Mouse (Mus musculus) adrenal gland, postnatal 4 days (tissue): ENCODE data around the gene Oat. TPM values are rescaled to one million over a fixed set of nuclear protein-coding genes. Genes with fewer than 3 reads are reported as not detected.

ENCODE experiments used
- DNase-seq, 2 experiments: peaks; one replicate each; pipeline ENCODE4 v3.0.0; 2021 to 2022; ENCODE audit warnings: low spot score in 2 of 2, mixed read lengths in 2 of 2
- total RNA-seq, 2 experiments: library from RNA; stranded (reverse); gene quantifications; 2 replicates each; pipeline ENCODE4 v1.2.3; 2021

Gene Oat
- total RNA-seq, 2 experiments from 2014 or later: 86.9 to 88.4 TPM

DNA sequence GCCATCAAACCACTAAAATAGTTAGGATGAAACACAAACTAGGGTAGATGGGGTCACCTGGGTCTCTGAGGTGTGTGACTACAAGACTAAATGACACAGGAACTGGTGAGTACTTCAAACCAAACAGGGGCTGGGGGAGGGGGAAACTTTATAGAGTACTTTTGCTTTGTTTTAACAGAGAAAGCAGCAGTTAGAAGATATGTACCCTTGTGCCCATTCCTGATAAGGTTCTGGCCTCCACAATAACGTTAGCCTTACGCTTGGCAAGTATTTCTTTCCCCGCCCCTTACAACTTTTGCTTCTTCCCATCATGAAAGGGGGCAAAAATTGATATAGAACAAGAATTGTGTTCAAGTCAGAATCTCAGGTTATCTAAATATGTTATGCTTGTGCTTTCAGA, 19.6 kb upstream of the Oat start:
- DNase-seq: no peak

DNA sequence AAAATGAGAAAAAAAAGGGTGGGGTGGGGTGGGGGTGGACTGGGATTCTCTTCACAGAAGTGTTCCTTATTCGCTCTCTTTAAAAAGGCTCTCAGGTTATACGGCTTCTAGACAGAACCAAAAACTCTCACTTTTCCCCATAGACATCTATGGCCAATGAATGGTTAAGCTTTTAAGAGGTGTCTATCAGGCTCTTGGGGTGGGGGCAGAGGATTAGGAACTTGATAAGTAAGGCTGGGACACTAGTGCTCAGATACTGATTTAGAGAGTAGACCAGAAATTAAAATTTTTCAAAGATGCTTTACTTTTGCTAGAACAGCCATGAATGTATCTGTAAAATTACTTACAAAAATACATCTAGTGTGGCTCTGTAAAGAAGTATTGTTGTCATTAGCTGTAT, 18.1 kb upstream of the Oat start:
- no peak for DNase-seq

DNA sequence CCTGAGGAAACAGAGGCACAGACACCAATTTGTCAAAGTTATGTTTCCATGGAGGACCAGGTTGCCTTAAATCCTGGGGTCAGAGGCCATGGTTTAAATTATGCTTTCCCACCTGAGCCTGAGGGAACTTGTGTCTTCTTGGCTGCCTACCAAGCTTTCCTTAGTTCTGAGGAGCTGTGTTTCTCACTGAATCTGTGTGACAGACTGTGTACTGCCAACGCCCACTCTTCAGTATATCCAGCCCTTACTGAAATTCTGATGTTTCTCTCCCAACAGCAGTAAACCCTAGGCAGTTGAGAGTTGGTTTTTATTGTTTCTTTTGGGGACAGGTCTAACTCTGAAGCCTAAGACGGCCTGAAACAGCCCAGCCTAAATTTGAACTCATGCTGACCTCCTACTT, 17.6 kb upstream of the Oat start:
- no peak for DNase-seq

DNA sequence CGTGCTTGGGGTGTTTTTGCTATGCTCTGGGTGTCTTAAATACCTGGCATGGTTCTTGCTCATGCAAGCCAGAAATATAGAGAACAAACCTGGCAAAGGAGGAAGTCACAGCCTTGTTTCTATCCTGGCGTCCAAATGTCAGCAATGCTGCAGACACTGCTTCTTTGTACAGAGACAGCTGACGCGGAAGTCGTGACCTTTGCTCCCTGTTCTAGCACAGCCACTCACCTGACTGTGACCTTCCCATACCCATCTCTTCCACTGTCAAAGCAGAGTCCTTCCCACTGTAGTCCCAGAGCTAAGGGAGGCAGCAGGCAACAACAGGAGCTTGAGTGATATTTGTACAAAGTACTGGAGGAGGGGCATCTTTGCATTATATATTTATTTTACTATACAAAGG, 13.4 kb upstream of the Oat start:
- no peak for DNase-seq

DNA sequence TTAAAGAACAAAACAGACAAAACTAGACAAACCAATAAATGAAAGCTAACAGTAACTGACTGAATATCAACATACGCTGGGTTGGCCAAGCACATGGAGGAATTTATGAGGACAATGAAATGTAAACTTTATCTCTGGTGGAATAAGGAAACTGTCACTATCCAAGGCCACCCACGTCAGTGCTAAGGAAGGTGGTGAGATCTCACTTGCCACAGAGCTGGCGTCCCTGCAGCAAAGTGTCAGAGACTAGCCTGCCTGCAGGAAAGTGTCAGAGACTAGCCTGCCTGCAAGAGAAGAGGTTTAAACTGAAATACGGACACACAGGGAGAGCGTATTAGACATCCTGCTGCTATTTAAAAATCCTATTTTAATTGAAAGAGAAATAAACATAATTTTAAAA, 11.0 kb upstream of the Oat start:
- DNase-seq: no peak

DNA sequence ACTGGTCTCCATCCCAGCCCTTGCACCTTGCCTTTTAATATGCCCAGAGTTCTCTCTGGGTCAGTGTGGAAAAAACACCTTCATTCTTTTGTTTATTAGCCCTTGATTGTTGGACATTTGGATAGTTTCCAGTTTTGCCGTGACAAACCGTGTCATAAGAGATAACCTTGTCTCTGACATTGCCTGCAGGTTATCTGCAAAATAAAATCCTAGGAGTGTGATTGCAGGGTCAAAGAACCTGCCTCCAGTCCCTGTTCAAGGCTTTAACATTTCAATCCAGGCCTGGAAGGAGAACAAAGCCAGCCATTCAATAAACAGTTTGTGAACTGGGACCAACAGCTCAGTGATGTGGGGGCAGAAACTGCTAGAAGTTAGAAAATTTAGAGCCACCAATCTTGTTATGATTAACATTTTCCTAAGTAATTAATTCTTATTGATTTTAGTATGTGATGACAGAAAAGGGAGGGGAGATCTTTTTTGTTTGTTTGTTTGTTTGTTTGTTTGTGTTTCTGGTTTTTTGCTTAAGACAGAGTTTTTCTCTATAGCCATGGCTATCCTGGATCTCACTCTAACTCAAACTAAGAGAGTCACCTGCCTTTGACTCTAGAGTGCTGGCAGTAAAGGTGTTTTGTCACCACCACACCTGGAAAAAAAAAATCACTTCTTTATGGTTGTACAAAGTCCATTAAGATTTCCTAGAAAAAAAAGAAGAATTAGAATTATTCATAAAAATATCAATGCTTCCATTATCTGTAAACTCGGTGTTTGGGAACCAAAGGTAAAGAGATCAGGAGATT, 9.7 kb upstream of the Oat start:
- no peak for DNase-seq

DNA sequence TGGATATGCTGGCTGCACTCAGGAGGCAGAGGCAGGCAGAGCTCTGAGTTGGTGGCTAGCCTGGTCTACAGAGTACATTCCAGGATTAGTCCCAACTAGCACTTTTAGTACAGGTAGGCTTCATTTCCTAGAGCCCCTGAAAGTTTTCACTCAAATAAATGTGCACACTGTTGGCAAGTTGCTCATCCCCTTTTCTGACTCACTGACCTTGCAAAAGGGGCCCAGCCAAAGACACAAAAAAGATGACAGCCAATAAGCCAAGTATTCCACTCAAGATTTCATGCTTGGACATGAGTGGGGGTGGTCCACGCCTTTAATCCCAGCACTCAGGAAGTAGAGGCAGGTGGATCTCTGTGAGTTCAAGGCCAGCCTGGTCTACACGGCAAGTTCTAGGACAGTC, 5.2 kb upstream of the Oat start:
- no peak for DNase-seq

DNA sequence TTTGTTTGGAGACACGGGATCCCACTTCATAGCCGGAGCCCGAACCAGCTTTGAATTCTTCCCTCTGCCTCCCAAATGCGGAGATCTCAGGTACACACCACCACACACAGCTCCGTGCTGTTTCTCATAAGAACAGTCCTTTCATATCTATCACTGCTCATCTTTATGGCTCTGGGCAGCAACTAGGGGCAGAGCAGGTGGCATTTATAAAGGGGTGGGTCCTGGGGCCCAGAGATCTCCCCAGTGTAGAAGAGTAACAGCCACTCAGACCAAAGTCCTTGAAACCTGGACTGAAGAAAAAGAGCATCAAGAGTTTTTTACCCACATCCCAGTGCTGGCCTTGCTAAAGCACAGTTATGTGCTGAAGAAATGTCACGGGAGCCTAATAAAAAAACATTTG, 4.3 kb upstream of the Oat start:
- DNase-seq: no peak

DNA sequence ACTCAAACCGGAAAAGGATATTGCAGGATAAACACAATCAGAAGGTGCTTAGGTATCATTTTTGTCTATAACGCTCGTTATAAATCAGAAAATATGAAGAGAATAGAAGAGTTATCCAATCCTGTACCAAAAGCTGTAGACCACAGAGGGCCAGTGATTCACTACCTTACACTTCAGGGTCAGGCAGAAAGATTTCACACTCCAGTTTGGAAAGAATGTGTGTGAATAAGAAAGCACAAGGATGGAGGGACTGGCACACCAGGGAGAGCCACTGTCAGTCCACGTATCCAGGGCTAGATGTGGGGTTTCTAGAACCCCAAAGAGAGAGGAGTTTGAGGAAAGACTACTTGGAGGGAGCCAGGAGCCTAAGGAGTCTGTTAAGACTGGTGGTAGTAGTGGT, 693 bp upstream of the Oat start:
- no peak for DNase-seq

DNA sequence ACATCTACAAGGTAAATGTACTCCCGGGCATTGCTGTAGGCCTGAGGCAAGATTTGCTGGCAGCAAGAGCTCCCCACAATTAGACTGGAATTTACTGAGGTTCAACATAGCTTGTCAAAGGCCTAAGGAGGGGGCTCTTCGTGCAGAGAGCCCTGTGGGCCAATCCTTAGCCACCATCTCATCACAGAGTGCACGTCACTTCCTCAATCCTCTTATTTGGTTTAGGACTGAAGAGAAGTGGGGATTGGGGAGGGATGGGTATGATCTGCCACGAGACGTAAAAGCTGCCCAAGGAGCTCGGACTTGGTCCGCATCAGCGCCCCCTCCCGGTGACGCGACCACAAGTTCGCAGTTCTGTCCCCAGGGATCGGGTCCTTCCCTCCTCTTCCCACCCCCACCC, 575 bp downstream of the Oat start:
- peak; percentile 53 to 66 for DNase-seq

DNA sequence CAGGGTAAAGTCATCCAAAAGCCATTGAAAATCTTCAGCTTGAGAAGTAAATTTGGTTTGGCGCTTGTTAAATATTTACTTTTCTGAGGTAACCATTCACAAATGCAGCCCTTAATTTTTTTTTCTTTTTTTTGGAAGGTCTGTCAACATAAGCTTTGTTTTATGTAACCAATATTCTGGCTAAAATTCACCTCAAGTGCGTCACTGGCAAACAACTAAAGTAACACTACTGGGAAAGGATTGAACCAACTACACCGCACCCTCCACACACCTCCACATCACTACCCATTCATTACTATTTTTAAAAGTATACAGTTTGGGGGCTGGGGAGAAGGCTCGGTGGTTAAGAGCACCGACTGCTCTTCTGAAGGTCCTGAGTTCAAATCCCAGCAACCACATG, 1.6 kb downstream of the Oat start:
- DNase-seq: no peak

DNA sequence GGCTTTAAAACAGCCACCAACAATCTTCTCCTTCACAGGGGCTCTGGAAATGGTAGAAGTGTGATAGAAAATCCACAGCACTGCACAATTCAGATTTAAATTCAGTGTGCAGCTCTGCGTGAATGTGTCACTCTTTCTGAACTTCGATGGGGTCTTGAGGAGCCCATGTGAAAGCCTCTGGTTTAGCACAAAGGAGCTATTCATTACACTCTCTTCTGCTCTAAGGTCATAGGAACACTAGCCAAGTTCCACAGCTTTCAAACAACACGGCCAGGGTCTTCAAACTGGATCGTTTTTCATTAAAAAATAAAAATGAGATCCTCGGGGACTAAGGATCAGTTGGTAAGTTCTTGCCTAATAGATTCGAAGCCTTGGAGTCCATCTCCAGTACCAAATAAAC, 3.0 kb downstream of the Oat start:
- DNase-seq: no peak

DNA sequence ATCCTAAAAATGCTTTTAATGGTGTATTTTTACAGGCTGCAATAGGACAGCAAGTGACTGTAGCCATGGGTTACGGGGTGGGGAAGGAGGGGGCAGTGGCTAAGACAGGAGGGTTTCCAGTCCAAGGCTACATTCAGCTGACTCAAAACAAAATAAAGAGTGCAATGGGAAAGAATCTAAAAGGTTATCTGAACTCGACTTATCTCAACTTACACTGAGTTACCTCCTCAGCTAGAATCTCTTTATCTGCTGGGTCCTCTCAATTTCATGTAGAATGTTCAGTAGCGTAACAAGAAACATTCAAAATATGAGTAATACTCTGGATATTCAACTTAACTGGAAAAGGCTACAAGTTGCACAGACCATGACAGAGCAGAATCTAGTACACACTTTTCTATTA, 3.5 kb downstream of the Oat start:
- no peak for DNase-seq

DNA sequence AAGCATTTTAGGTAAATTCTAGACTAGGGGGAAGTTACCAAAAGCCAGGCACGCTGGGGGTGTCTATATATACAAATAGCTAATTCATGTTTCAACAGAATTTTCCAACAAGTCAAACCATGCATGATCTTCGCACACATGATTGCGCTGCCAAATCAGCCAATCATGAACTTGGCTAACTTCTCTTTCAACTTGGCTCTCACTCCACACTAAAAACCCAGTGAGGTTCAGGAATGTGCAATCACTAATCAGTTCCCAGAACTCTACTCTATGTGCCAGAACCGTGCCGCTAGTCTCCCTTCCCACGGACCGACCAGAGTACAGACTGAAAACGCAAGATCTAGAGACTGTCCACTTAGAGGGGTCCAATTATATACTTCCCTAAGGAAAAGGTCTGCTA, 4.7 kb downstream of the Oat start:
- no peak for DNase-seq

DNA sequence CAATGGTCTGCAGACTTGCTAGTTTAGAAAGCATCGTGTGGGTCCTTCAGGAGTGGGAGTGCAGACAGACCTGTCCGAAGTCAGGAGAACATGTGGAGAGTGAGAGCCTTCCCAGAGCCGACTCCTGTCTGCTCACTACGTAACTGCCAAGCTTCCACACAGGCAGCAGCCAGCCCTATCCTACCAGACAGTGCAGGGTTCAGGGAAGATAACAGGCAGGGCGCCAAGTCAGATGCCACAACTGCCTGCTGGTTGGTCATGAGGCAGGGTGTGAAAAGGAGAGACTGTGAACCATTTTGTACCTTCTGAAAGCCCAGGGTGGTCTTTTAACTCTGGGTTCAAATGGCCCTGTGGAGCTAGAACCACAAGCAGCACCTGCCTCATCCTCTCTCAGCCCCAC, 6.1 kb downstream of the Oat start:
- no peak for DNase-seq

DNA sequence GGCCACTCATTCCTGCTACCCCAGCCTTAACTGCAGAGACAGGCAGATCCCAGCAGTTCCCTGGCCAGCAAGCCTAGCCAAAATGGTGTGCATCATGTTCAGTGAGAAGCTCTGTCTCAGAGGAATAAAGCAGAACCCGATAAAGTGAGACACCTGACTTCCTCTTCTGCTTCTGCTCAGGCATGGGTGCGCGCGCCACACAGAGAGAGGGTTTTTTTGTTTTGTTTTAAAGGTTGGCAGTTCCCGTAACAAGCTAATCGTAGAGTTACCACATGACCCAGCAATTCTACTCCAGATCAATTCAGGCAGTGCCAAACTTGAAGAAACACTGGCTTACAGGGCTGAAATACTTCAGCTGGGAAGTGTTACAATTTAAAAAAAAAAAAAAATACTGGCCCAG, 7.4 kb downstream of the Oat start:
- no peak for DNase-seq

DNA sequence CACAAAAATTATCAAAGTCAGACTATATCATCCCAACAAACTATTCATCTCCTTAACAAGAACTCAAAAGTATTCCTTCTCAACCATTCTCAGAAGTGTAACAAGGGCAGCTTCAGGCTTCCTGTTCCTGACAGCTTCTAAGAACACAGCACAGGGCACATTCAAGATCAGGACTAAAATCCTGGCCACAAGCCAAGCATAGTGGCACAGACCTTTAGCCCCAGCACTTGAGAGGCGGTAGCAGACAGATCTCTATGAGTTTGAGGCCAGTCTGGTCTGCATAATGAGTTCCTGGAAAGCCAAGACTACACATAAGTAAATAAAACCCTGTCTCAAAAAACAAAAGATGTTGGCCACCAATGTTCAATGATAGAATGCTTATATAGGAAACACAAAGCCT, 10.4 kb downstream of the Oat start:
- no peak for DNase-seq

DNA sequence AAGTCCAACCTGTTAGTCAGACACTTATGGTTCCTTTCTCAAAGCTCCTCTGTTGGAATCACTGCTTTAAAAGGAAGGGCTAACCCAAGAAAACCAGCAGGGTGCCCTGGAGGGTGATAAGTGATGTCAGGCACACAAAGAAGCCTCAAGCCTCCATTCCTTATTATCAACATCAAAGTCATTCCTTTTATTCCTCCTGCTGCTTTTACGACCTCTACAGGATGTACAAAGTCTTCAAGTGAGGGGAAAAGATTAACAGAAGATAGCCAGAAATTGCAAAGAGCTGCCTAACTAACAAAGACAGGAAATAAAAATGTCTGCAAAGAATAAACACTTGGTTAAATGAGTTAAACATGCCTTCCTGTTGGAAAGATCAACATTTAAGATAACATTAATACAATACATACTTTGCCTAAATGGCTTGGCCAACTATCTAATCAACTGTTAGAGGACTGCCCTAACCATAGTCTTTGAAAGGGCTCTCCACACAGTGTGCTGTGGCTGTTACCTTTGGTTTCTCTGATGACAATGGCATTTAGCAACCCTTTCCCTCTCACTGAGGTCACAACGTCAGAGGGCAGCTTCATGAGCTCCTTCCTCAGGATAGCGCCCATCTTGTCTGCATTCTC, 16.9 kb downstream of the Oat start:
- DNase-seq: no peak

DNA sequence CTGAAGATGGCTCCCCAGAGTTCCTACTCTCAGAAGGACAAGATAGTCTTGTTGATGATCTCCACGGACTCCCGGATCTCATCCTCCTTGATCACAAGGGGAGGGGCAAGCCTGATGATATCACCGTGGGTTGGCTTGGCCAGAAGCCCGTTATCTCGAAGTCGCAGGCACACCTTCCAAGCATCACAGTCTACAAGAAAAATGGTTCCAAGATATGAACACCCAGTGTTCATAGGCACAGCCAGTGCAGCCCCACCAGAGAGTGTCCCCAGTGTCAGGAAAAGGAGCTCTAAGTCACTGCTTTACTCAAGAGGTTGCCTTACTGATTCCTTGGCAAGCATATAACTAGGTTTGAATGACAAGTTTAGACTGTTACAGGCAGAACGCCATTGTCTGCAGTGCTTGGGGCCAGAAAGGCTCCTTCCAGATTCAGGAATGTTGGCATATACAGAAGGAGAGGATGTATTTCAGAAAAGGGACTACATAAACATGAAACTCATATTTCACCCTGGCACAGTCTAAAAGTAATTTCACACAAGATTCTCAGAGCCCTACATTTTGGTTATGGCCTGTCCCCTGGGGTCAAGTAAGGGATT, 18.0 kb downstream of the Oat start:
- no peak for DNase-seq

DNA sequence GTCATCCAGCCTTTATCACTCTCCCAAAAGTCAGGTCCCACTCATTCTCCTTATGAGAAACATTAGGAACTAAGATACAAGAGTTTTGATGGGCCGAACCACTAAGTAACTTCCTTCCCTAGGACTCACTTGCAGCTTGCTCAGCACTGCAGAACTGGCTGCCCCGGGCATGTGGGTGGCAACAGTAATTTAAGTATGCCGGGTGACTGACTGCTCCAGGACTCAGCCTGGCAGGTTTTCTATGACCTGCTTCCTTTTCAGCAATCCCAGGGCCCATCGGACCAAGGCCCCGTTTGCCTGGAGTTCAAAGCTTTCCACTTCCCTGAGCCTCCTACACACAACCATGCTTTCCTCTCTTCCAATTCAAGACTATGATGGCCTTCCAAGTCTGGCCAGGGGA, 19.6 kb downstream of the Oat start:
- no peak for DNase-seq

DNA sequence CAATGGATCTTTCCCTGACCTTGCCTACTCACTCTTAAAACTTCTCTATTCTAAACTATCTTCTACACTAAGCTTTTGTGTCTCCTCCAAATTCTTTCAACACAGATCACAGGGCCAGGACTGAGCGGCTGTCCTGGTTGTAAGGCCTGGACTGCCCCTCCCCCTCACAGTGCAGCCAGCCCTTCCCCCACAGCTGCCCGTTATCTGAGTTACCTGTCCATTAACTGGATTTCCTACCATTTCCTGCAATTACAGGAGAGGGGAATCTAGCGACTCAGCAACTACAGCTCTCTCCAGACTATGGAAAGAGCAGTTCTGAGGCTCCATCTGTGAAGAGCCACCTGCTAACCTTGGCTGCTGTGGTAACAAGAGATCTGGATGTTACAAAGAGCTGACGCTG, 20.3 kb downstream of the Oat start:
- no peak for DNase-seq

DNA sequence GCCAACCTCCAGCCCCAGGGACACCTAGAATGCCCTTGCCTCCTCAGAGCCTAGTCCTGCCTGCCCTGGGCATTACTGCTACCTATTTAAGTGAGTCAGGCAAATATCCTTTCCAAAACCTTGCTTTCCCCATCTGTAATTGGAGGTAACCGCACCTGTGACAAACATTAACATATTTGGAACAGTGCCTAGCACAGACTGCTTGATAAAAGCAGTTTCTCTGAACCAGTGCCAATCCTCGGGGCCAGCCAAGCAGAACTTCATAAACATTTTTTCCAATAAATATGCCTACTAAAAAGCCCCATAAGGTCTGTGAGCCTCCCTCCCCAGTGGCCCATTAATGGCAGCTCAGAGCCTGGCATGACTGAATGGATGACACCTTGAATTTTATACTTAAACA, 22.1 kb downstream of the Oat start:
- no peak for DNase-seq
